Mouse (Mus musculus): ENCODE measurements around the gene Gm8890.
"Not testable (repeated sequence)": the region's sequence is repeated elsewhere in the genome, so short reads cannot be mapped to it uniquely, and the experiment has no call there.

Gene Gm8890

GRCm38 (mm10) chr5:11255733-11256132 is at the start of gene Gm8890:
Gene Gm8890, plus strand, starts transcription at chr5:11256033.
- DNase-seq (ENCODE audit: low read depth, low spot score): not testable (repeated sequence)

- DNase-seq (ENCODE audit: low read depth, low spot score): not testable (repeated sequence)
Measured at GRCm38 (mm10) chr5:11256221-11256620, 388 bp downstream of the Gm8890 start.
